Mouse (Mus musculus): ENCODE data around the gene Sugp1. TPM values are rescaled to one million over a fixed set of nuclear protein-coding genes. Genes with fewer than 3 reads are reported as not detected.
"Not testable (repeated sequence)": the region's sequence is repeated elsewhere in the genome, so short reads cannot be mapped to it uniquely, and the experiment has no call there.

The Sugp1 gene
- polyA plus RNA-seq, 1 experiment: 43.6 TPM

DNA sequence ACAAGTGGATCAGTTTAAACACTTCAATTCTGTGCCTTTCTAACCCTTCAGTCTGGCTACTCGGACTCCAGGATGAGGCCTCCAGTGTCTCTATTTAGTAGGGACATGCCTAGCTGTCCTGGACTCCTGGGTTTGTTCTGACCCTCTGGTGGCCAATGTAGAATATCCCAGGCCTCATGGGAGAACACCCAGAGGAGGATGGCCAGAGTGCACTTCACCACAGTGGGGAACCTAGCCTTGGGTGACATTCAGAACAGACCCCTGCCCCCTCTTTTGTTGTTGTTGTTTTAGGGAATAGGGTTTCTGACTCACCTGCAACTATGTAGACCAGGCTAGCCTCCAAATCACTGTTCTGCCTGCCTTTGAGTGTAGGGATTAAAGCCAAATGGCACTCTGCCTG is 27.6 kb upstream of the Sugp1 start:
- H3K27me3 ChIP-seq (ENCODE audit: control insufficient read depth, insufficient read depth, low read length): no peaks in the 10 kb centered on the region
- TF ChIP-seq CTCF (IDR thresholded peaks at IDR 0.05; ENCODE audit: borderline replicate concordance, insufficient read depth, low read depth, low read length) (no peak), POLR2A (IDR thresholded peaks at IDR 0.05; ENCODE audit: borderline replicate concordance, insufficient read depth, low read length) (no peak)
- H3K27ac ChIP-seq (ENCODE audit: insufficient read depth, low read length): no peak overlapping the region
- WGBS: 70% methylated on average over 1 of the region's 1 CpGs
- DNase-seq: no peak
- no peak overlapping the region for H3K4me3 ChIP-seq (replicated peaks; ENCODE audit: insufficient read depth, low read depth, low read length)
- H3K4me1 ChIP-seq (ENCODE audit: control insufficient read depth, insufficient read depth, low read length): peaks cover 6% of the 10 kb centered on the region; the same call in 1 of the 2 replicates

GRCm38 (mm10) chr8:70023596-70023995 is 19.0 kb upstream of the Sugp1 start:
- WGBS: 67% methylated on average over 8 of the region's 8 CpGs
- no peak overlapping the region for H3K27ac ChIP-seq (ENCODE audit: insufficient read depth, low read length)
- no peak overlapping the region for H3K4me3 ChIP-seq (replicated peaks; ENCODE audit: insufficient read depth, low read depth, low read length)
- H3K27me3 ChIP-seq (ENCODE audit: control insufficient read depth, insufficient read depth, low read length): no peaks in the 10 kb centered on the region
- H3K4me1 ChIP-seq (ENCODE audit: control insufficient read depth, insufficient read depth, low read length): peaks cover 6% of the 10 kb centered on the region; the same call in 1 of the 2 replicates
- no peak for DNase-seq
- no peak for TF ChIP-seq CTCF (IDR thresholded peaks at IDR 0.05; ENCODE audit: borderline replicate concordance, insufficient read depth, low read depth, low read length)
- no peak for TF ChIP-seq POLR2A (IDR thresholded peaks at IDR 0.05; ENCODE audit: borderline replicate concordance, insufficient read depth, low read length)

GRCm38 (mm10) chr8:70026151-70026550 is 16.5 kb upstream of the Sugp1 start:
- 89% methylated on average over 2 of the region's 2 CpGs for WGBS
- TF ChIP-seq CTCF (IDR thresholded peaks at IDR 0.05; ENCODE audit: borderline replicate concordance, insufficient read depth, low read depth, low read length): no peak
- TF ChIP-seq POLR2A (IDR thresholded peaks at IDR 0.05; ENCODE audit: borderline replicate concordance, insufficient read depth, low read length): no peak
- H3K27ac ChIP-seq (ENCODE audit: insufficient read depth, low read length): no peak overlapping the region

DNA sequence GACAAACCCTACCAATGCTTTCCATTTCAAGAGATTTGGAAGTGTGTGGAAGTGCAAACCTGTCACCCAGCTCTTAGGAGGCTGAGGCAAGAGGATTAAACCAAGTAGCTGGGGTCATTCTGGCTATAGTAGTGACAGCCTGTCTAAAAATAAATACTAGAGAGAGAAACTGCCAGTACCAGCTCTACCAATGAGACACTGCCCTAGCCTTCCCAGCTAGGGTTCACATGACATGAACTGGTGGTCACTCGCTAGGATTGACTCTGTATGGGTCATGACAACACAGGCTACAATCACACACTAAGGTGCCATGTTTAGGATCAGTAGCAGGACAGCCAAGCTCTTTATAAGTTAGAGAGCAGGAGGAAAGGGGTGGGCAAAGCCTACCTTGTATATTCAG is 12.4 kb upstream of the Sugp1 start:
- DNase-seq: no peak
- WGBS: 86% methylated on average over 1 of the region's 1 CpGs
- no peaks in the 10 kb centered on the region for H3K27me3 ChIP-seq (ENCODE audit: control insufficient read depth, insufficient read depth, low read length)
- H3K27ac ChIP-seq (ENCODE audit: insufficient read depth, low read length): no peak overlapping the region
- H3K4me3 ChIP-seq (replicated peaks; ENCODE audit: insufficient read depth, low read depth, low read length): no peak overlapping the region
- H3K4me1 ChIP-seq (ENCODE audit: control insufficient read depth, insufficient read depth, low read length): no peaks in the 10 kb centered on the region
- no peak for TF ChIP-seq CTCF (IDR thresholded peaks at IDR 0.05; ENCODE audit: borderline replicate concordance, insufficient read depth, low read depth, low read length)
- no peak for TF ChIP-seq POLR2A (IDR thresholded peaks at IDR 0.05; ENCODE audit: borderline replicate concordance, insufficient read depth, low read length)

More at GRCm38 (mm10) chr8:70026151-70026550, 16.5 kb upstream of the Sugp1 start:
- H3K4me3 ChIP-seq (replicated peaks; ENCODE audit: insufficient read depth, low read depth, low read length): no peak overlapping the region
- H3K27me3 ChIP-seq (ENCODE audit: control insufficient read depth, insufficient read depth, low read length): no peaks in the 10 kb centered on the region
- no peak for DNase-seq
- H3K4me1 ChIP-seq (ENCODE audit: control insufficient read depth, insufficient read depth, low read length): no peaks in the 10 kb centered on the region

- Histone ChIP-seq H3K4me1 (ENCODE audit: control insufficient read depth, insufficient read depth, low read length) (peaks cover 15% of the 10 kb centered on the region; the same call in 1 of the 2 replicates), H3K4me3 (replicated peaks; ENCODE audit: insufficient read depth, low read depth, low read length) (no peak overlapping the region), H3K27me3 (ENCODE audit: control insufficient read depth, insufficient read depth, low read length) (no peaks in the 10 kb centered on the region), H3K27ac (ENCODE audit: insufficient read depth, low read length) (no peak overlapping the region)
- no peak for DNase-seq
- TF ChIP-seq CTCF (IDR thresholded peaks at IDR 0.05; ENCODE audit: borderline replicate concordance, insufficient read depth, low read depth, low read length) (no peak), POLR2A (IDR thresholded peaks at IDR 0.05; ENCODE audit: borderline replicate concordance, insufficient read depth, low read length) (no peak)
- 67% methylated on average over 1 of the region's 1 CpGs for WGBS
Measured at GRCm38 (mm10) chr8:70037994-70038393, 4.6 kb upstream of the Sugp1 start.

- no peak for DNase-seq
- no peaks in the 10 kb centered on the region for H3K27me3 ChIP-seq (ENCODE audit: control insufficient read depth, insufficient read depth, low read length)
- H3K4me1 ChIP-seq (ENCODE audit: control insufficient read depth, insufficient read depth, low read length): peaks cover 15% of the 10 kb centered on the region; the same call in 1 of the 2 replicates
- peak overlapping the region; percentile 93 for H3K4me3 ChIP-seq (replicated peaks; ENCODE audit: insufficient read depth, low read depth, low read length)
- peak overlapping the region; percentile 74 for H3K27ac ChIP-seq (ENCODE audit: insufficient read depth, low read length)
- no peak for TF ChIP-seq CTCF (IDR thresholded peaks at IDR 0.05; ENCODE audit: borderline replicate concordance, insufficient read depth, low read depth, low read length)
- no peak for TF ChIP-seq POLR2A (IDR thresholded peaks at IDR 0.05; ENCODE audit: borderline replicate concordance, insufficient read depth, low read length)
- WGBS: 1% methylated on average over 47 of the region's 47 CpGs
Measured at GRCm38 (mm10) chr8:70041885-70042546, 597 bp upstream of the Sugp1 start.

- 51% methylated on average over 5 of the region's 5 CpGs for WGBS
- Histone ChIP-seq H3K27me3 (ENCODE audit: control insufficient read depth, insufficient read depth, low read length) (no peaks in the 10 kb centered on the region), H3K4me1 (ENCODE audit: control insufficient read depth, insufficient read depth, low read length) (peaks cover 7% of the 10 kb centered on the region), H3K4me3 (replicated peaks; ENCODE audit: insufficient read depth, low read depth, low read length) (peak overlapping the region; percentile 93), H3K27ac (ENCODE audit: insufficient read depth, low read length) (no peak overlapping the region)
- no peak for DNase-seq
- TF ChIP-seq POLR2A (IDR thresholded peaks at IDR 0.05; ENCODE audit: borderline replicate concordance, insufficient read depth, low read length): no peak
- no peak for TF ChIP-seq CTCF (IDR thresholded peaks at IDR 0.05; ENCODE audit: borderline replicate concordance, insufficient read depth, low read depth, low read length)
Measured at GRCm38 (mm10) chr8:70043996-70044395, 1.4 kb downstream of the Sugp1 start.

DNA sequence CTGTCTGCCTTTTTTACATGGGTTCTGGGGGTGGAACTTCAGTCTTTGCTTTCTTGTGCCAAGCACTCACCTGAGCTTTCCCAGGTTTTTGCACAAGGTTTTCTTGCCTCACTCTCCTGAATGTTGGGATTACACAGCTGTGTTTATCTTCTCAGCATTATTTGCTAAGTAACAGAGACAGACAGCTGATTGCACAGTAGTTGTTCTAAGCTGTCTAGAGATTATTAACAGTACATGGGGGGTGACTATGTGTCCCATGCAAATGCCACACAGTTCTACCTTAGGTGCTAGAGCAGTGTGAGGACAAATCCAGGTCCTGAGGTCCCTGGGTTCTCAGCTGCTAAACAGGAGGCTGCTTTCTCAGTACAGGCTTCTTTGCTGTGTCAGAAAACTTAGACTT is 7.0 kb downstream of the Sugp1 start:
- Histone ChIP-seq H3K27me3 (ENCODE audit: control insufficient read depth, insufficient read depth, low read length) (no peaks in the 10 kb centered on the region), H3K27ac (ENCODE audit: insufficient read depth, low read length) (no peak overlapping the region), H3K4me1 (ENCODE audit: control insufficient read depth, insufficient read depth, low read length) (no peaks in the 10 kb centered on the region; the same call in 1 of the 2 replicates), H3K4me3 (replicated peaks; ENCODE audit: insufficient read depth, low read depth, low read length) (no peak overlapping the region)
- DNase-seq: no peak
- TF ChIP-seq CTCF (IDR thresholded peaks at IDR 0.05; ENCODE audit: borderline replicate concordance, insufficient read depth, low read depth, low read length) (no peak), POLR2A (IDR thresholded peaks at IDR 0.05; ENCODE audit: borderline replicate concordance, insufficient read depth, low read length) (no peak)

DNA sequence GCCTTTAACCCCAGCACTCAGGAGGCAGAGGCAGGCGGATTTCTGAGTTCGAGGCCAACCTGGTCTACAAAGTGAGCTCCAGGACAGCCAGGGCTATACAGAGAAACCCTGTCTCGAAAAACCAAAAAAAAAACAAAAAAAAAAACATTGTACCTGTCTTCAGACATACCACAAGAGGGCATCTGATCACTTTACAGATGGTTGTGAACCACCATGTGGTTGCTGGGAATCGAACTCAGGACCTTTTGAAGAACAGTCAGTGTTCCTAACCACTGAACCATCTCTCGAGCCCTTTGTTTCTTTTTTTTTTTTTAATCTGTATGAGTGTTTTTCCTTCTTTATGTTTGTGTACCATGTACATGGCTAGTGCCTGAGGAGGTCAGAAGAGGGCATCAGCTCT is 7.8 kb downstream of the Sugp1 start:
- 97% methylated on average over 5 of the region's 5 CpGs for WGBS
- H3K4me1 ChIP-seq (ENCODE audit: control insufficient read depth, insufficient read depth, low read length); DNase-seq; H3K27me3 ChIP-seq (ENCODE audit: control insufficient read depth, insufficient read depth, low read length); H3K4me3 ChIP-seq (replicated peaks; ENCODE audit: insufficient read depth, low read depth, low read length); H3K27ac ChIP-seq (ENCODE audit: insufficient read depth, low read length): not testable (repeated sequence)
